ENCODE assay signal across 21 mouse cellular contexts in genomic region chr14:27630973-27631640, GRCm38 (mm10). TPM values are rescaled to one million over a fixed set of nuclear protein-coding genes. Genes with fewer than 3 reads are reported as not detected.
DNase-seq lines count a peak whose midpoint lies in the region; ATAC-seq and TF ChIP-seq lines count a peak whose summit lies in the region.
"Had no signal": no experiment of that assay in that cellular context is flagged by ENCODE, and none has a peak within 500 bp of the region (broad histone marks: within the 10 kb centered on the region; RNA-seq: fewer than 3 reads in every experiment).

No protein-coding gene starts in this region.

- intact Hi-C loops in left cerebral cortex, postnatal 36 days (cut with DNase I), result no loop called here

- H3K4me3 ChIP-seq in forebrain, postnatal 0 days (ENCODE audit: low read depth, low read length), result no peak overlapping the region
- H3K4me3 ChIP-seq in forebrain, embryonic 10.5 days, result no peak overlapping the region
- H3K4me3 ChIP-seq: embryonic facial prominence, embryonic 10.5 days; heart, embryonic 13.5 days; hindbrain, embryonic 15.5 days had no signal

- no peak overlapping the region for H3K4me2 ChIP-seq in forebrain, postnatal 0 days (ENCODE audit: low read depth)
- H3K4me2 ChIP-seq: heart, embryonic 13.5 days; hindbrain, embryonic 15.5 days had no signal

- H3K4me1 ChIP-seq in forebrain, postnatal 0 days (ENCODE audit: insufficient read depth), result peaks cover 13% of the 10 kb centered on the region; the same call in 1 of the 2 replicates
- H3K4me1 ChIP-seq in forebrain, embryonic 10.5 days, result peaks cover 12% of the 10 kb centered on the region; the same call in 1 of the 2 replicates
- H3K4me1 ChIP-seq: heart, embryonic 13.5 days had no signal

- H3K9me3 ChIP-seq in forebrain, postnatal 0 days (ENCODE audit: low read length), result no peaks in the 10 kb centered on the region
- no peaks in the 10 kb centered on the region for H3K9me3 ChIP-seq in forebrain, embryonic 10.5 days
- H3K9me3 ChIP-seq: embryonic facial prominence, embryonic 10.5 days; heart, embryonic 13.5 days; hindbrain, embryonic 15.5 days had no signal

- H3K9ac ChIP-seq in forebrain, postnatal 0 days, result no peak overlapping the region
- H3K9ac ChIP-seq: heart, embryonic 13.5 days; hindbrain, embryonic 15.5 days had no signal

- peak overlapping the region; percentile 40; the same call in 1 of the 2 replicates for H3K27ac ChIP-seq in forebrain, postnatal 0 days (ENCODE audit: low read depth, low read length)
- H3K27ac ChIP-seq in forebrain, embryonic 10.5 days, result no peak overlapping the region
- H3K27ac ChIP-seq: embryonic facial prominence, embryonic 10.5 days; heart, embryonic 13.5 days; hindbrain, embryonic 15.5 days had no signal

- TF ChIP-seq CTCF in forebrain, postnatal 0 days (IDR thresholded peaks at IDR 0.05; ENCODE audit: low read depth), result no peak

- peaks cover 3% of the 10 kb centered on the region; the same call in 1 of the 2 replicates for H3K36me3 ChIP-seq in forebrain, postnatal 0 days (ENCODE audit: insufficient read depth)
- no peaks in the 10 kb centered on the region for H3K36me3 ChIP-seq in forebrain, embryonic 10.5 days (replicated peaks)
- H3K36me3 ChIP-seq: embryonic facial prominence, embryonic 10.5 days; heart, embryonic 13.5 days; hindbrain, embryonic 15.5 days had no signal

- H3K27me3 ChIP-seq in forebrain, postnatal 0 days (ENCODE audit: insufficient read depth, low read length), result no peaks in the 10 kb centered on the region
- H3K27me3 ChIP-seq in forebrain, embryonic 10.5 days (ENCODE audit: poor library complexity, severe bottlenecking), result no peaks in the 10 kb centered on the region
- H3K27me3 ChIP-seq: heart, embryonic 13.5 days; hindbrain, embryonic 15.5 days had no signal

- 65% methylated on average over 9 of the region's 9 CpGs for WGBS in forebrain, postnatal 0 days
- 75% methylated on average over 9 of the region's 9 CpGs for WGBS in forebrain, embryonic 10.5 days

- ATAC-seq in forebrain, postnatal 0 days, result peak; percentile 43; the same call in 1 of the 2 replicates
- ATAC-seq: activated CD4-positive, CD25-positive, alpha-beta regulatory T cell, adult 4 months; CD4-positive, CD25-positive, alpha-beta regulatory T cell, adult 4 months; forebrain, embryonic 14.5 days had no signal

- DNase-seq in forebrain, postnatal 0 days, result peak; percentile 14
- DNase-seq in forebrain, embryonic 10.5 days (ENCODE audit: extremely low spot score, low spot score), result no peak
- DNase-seq in left cerebral cortex, adult 11 months (ENCODE audit: low spot score), result peak; percentile 28
- DNase-seq in left cerebral cortex, postnatal 36 days (ENCODE audit: low spot score in 2 of 2), result no peak
- peak; percentile 58 for DNase-seq in ES-CJ7 (ENCODE audit: low read depth, low spot score)
- peak; percentile 58 for DNase-seq in telencephalon, adult 2 months (ENCODE audit: low read depth, low spot score)
- DNase-seq in lung, postnatal 25 days (ENCODE audit: low spot score), result no peak
- DNase-seq: adrenal gland, postnatal 14 days; B cell, adult 2 months; cerebellum, adult 18-20 months; cerebellum, adult 9-11 months; cerebellum, postnatal 36 days; gastrocnemius, postnatal 14 days; heart, postnatal 36 days had no signal

RNA-seq across cellular contexts. Expression of gene Erc2, which starts 8.9 kb away (rescaled TPM):
- 96.2 and 117 TPM in 2 replicates for total RNA-seq in forebrain, postnatal 0 days (2014; rRNA removed)
- 68.8 and 106 TPM in 2 replicates for polyA plus RNA-seq in forebrain, postnatal 0 days (2015; fragmentation: Nextera tagmentation; extraction: Ambion mirVana)
- polyA plus RNA-seq in forebrain, embryonic 10.5 days (2016; fragmentation: Nextera tagmentation; extraction: Ambion mirVana), result 7.8 and 9.1 TPM in 2 replicates
- total RNA-seq in left cerebral cortex, postnatal 36 days (2021), result 100 to 1,000 TPM; 202 to 240 TPM
- total RNA-seq: MEL had no signal

Comparison
In these comparisons a context has a peak if more than half of its experiments do, and no peak if none do; other contexts are left out.
1. DNase-seq: peak in forebrain, postnatal 0 days (single experiment), left cerebral cortex, adult 11 months (single experiment), ES-CJ7 (single experiment) and telencephalon, adult 2 months (single experiment); none in forebrain, embryonic 10.5 days (single experiment), left cerebral cortex, postnatal 36 days (0 of 2) and lung, postnatal 25 days (single experiment).